Mouse (Mus musculus) heart, embryonic 14.5 days (tissue): ENCODE results near the gene Napepld. TPM values are rescaled to one million over a fixed set of nuclear protein-coding genes. Genes with fewer than 3 reads are reported as not detected.

Experiments used
- ATAC-seq: fragments of 200-750 bp; cut with Nextera tagmentation; 2 replicates; pipeline ENCODE4 v1.8.0; 2017; ENCODE audit warnings: low read depth, moderate TSS enrichment; ENCODE audit not compliant: insufficient number of reproducible peaks, insufficient read depth, low FRiP score
- H3K27ac ChIP-seq, 2 experiments: fragments of 200-500 bp in 1 of 2; fragments of 300-500 bp in 1 of 2; sonication (generic) in 1 of 2; replicated peaks in 1 of 2; 2 replicates each; pipeline ENCODE4 v1.5.1; 2012 to 2014; ENCODE audit warnings: low read depth in 2 of 2, low read length in 2 of 2, control low read depth in 1 of 2, mild to moderate bottlenecking in 1 of 2, mixed read lengths in 1 of 2; ENCODE audit not compliant: control insufficient read depth in 1 of 2, insufficient read depth in 1 of 2
- H3K27me3 ChIP-seq: fragments of 300-500 bp; sonication (generic); 2 replicates; pipeline ENCODE4 v1.6.1; 2014; ENCODE audit warnings: mild to moderate bottlenecking, low read length, control low read depth; ENCODE audit not compliant: control insufficient read depth, insufficient read depth
- H3K36me3 ChIP-seq: fragments of 300-500 bp; sonication (generic); 2 replicates; pipeline ENCODE4 v1.6.1; 2014; ENCODE audit warnings: mild to moderate bottlenecking, control low read depth, low read length, mixed read lengths; ENCODE audit not compliant: control insufficient read depth, insufficient read depth
- H3K4me1 ChIP-seq, 2 experiments: fragments of 200-500 bp in 1 of 2; fragments of 300-500 bp in 1 of 2; sonication (generic) in 1 of 2; 2 replicates each; pipeline ENCODE4 v1.6.1; 2012 to 2014; ENCODE audit warnings: low read length in 2 of 2, control low read depth in 1 of 2, mixed read lengths in 1 of 2; ENCODE audit not compliant: control insufficient read depth in 2 of 2, insufficient read depth in 2 of 2
- H3K4me2 ChIP-seq: fragments of 300-500 bp; sonication (generic); 2 replicates; pipeline ENCODE4 v1.6.1; 2014; ENCODE audit warnings: mild to moderate bottlenecking, low read length
- H3K4me3 ChIP-seq, 2 experiments: fragments of 200-500 bp in 1 of 2; fragments of 300-500 bp in 1 of 2; sonication (generic) in 1 of 2; 2 replicates each; pipeline ENCODE4 v1.5.1; 2012 to 2014; ENCODE audit warnings: low read length in 2 of 2, mild to moderate bottlenecking in 2 of 2, control low read depth in 1 of 2, low read depth in 1 of 2, moderate library complexity in 1 of 2; ENCODE audit not compliant: control insufficient read depth in 1 of 2, insufficient read depth in 1 of 2
- H3K9ac ChIP-seq: fragments of 300-500 bp; sonication (generic); 2 replicates; pipeline ENCODE4 v1.6.1; 2014; ENCODE audit warnings: mild to moderate bottlenecking, low read length
- H3K9me3 ChIP-seq: fragments of 300-500 bp; sonication (generic); 2 replicates; pipeline ENCODE4 v1.6.1; 2016; ENCODE audit warnings: low read length, control low read depth; ENCODE audit not compliant: control insufficient read depth
- WGBS: fragments of 180-500 bp; shearing (Covaris S2); extraction: QIAGEN DNeasy Blood & Tissue Kit; methylation state at CpG from one replicate; pipeline ENCODE4 v1.1.7; 2014; 5-methylcytosine and 5-hydroxymethylcytosine counted together
- polyA plus RNA-seq: library from polyadenylated mRNA; unstranded; fragments of >200 nt; fragmentation: Nextera tagmentation; extraction: Ambion mirVana; gene quantifications from 2 replicates; pipeline ENCODE4 v1.2.1, GENCODE M21; 2014

The Napepld gene
- polyA plus RNA-seq, 1 experiment from 2014 or later: 8.7 TPM

DNA sequence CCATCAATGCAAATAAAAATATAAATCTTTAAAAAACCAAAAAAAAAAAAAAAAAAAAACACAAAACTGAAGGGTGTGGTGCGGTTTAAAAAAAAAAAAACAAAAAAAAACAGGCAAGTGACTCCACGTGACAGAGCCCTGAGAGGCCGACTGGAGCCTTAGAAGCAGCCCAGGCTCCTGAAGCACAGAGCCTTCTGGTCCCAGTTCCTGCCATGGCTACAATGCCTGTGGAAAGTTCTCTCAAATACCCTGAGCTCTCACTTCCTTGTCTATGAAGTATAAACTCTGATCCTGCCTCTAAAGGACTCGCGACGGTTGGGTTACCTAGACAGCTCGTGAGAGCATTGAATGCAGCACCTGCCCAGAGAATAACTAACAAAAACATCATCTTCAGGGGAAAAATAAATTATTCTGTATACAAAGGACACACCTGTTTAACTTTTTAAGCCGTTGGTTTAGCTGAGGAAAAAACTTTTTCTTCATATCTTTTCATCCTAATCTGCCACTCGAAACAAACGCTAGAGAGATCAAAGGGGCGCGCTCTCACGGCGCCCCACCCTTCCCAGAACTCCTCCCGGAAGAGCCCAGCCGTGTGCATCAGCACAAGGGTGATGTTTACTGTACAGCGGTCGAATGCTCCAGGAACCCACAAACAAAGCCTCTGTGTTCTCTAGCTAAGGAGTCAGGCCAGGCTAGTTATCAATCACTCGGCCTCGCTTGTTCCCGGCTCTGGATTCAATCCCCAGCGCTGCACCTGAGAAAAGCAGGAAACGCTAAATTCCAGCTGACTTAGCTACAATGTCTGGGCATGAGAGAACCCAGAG, 28.2 kb downstream of the Napepld start:
- no peaks in the 10 kb centered on the region; a peak in 1 of 4 replicates for H3K4me1 ChIP-seq
- H3K36me3 ChIP-seq: peaks cover 9% of the 10 kb centered on the region
- no peak overlapping the region for H3K9ac ChIP-seq
- no peak for ATAC-seq
- WGBS: 52% methylated on average over 23 of the region's 23 CpGs
- H3K4me2 ChIP-seq: peak overlapping the region; percentile 55
- no peak overlapping the region for H3K27ac ChIP-seq
- no peaks in the 10 kb centered on the region for H3K27me3 ChIP-seq
- H3K9me3 ChIP-seq: no peaks in the 10 kb centered on the region
- H3K4me3 ChIP-seq: peak overlapping the region; percentile 13 to 19; a peak in 2 of 4 replicates

DNA sequence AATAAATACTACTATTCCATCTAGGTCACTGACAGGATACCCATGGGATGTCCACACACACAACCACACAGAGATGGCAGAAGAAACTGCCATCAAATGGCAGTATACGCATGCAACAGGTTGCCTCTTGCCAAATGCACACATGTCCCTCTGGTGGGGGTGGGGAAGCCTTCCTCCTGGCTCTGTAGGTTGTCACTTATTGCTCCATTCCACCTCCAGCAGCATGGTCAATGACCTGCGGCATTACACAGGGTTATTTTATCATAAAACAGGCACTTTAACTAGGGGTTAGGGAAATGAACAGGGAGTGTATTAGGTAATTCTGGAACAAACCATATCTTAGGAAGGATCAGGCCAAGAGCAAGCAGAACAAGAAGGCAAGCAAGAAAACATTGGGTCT, 31.9 kb downstream of the Napepld start:
- ATAC-seq: no peak
- Histone ChIP-seq H3K9ac (no peak overlapping the region), H3K27me3 (no peaks in the 10 kb centered on the region), H3K36me3 (peaks cover 3% of the 10 kb centered on the region; the same call in 1 of the 2 replicates), H3K4me1 (no peaks in the 10 kb centered on the region), H3K4me3 (no peak overlapping the region), H3K9me3 (no peaks in the 10 kb centered on the region), H3K4me2 (no peak overlapping the region), H3K27ac (no peak overlapping the region)
- 89% methylated on average over 2 of the region's 2 CpGs for WGBS

DNA sequence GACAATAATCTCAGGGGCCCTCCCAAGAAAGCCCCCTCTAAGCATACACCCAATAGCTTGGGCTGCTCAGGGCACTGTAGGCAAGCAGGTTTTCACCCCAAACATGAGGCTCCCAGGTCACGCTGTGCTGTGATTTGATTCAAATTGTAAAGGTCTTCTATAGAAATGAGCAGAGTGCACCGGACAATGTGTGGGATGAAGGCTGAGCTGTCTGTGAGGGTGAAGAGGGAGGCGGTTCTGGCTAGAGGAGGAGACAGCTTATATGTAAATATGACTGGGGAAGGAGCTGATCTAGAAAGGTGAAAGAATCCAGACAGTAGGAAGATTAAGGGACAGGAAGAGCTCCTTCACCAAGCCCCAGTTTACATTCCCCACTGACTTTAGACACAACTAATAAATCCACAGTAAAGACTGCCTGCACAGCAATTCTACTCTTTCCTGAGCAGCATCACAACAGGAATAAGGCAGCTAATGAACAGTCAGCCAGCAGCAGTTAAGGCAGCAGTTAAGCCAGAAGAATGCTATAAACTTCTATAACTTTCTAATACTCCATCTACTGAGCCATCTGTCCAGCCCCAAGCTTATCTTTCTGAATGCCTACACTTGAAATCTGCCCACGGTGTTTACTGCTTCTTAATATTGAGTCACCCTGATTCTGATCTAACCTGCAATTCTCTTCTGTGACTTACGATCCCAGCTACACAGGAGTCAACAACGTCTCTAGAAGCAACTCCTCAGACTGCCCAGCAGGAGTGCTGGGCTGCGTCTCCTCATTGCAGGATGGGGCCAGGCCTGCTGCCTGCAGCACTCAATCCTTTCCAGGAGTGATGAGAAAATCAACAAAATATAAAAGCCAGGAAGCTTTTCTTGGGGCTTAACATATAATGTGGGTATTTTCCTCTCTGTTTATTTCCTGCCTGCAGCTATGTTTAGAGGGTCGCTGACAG, 33.7 kb downstream of the Napepld start:
- H3K27ac ChIP-seq: no peak overlapping the region
- peaks cover 20% of the 10 kb centered on the region; the same call in 1 of the 2 replicates for H3K36me3 ChIP-seq
- H3K27me3 ChIP-seq: no peaks in the 10 kb centered on the region
- H3K4me3 ChIP-seq: no peak overlapping the region
- no peak for ATAC-seq
- no peak overlapping the region for H3K4me2 ChIP-seq
- H3K4me1 ChIP-seq: no peaks in the 10 kb centered on the region
- no peak overlapping the region for H3K9ac ChIP-seq
- no peaks in the 10 kb centered on the region for H3K9me3 ChIP-seq
- 57% methylated on average over 8 of the region's 8 CpGs for WGBS

DNA sequence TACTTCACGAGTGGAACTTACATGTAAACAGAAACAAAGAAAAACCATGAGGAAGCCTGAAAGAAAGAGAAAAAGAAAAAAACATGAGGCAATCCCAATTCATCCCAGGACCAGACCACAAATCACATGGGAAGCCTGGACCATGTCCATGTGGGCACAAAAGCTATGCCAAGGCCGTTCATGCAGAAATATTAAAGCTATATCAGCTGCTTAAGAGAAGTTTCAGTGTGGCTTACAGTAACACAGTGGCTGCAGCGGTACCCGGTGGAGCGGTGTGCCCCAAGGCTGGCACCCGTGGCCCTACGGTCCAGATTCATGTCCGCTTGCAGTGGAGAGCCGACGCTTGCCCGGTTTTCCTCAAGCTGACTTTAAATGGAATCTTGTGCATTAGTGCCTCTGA, 38.1 kb downstream of the Napepld start:
- H3K4me1 ChIP-seq: peaks cover 2 to 6% of the 10 kb centered on the region in 2 experiments; a peak in 3 of 4 replicates
- 95% methylated on average over 11 of the region's 11 CpGs for WGBS
- no peak overlapping the region for H3K4me3 ChIP-seq
- H3K36me3 ChIP-seq: peaks cover 55% of the 10 kb centered on the region
- H3K27ac ChIP-seq: no peak overlapping the region
- H3K9ac ChIP-seq: no peak overlapping the region
- no peak overlapping the region for H3K4me2 ChIP-seq
- no peaks in the 10 kb centered on the region for H3K27me3 ChIP-seq
- no peak for ATAC-seq
- H3K9me3 ChIP-seq: no peaks in the 10 kb centered on the region

DNA sequence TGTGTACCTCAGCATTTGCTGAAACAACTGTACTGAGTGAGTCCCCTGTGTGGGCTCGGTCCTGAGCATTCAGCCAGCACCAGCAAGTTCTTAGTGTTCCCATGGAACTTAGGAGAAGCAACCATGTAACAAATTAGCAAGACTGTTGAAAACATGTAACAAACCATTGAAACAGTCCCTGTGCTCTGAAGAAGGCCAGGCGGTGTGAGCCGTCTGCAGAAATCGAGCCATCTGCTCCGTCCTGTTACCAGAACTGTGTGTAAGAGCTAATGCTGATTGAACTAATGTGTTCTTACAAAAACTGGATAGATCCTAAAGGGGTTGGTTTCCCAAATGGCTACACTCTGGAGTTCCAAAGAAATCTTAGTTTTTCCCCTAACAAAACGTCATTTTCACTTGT, 40.3 kb downstream of the Napepld start:
- H3K9ac ChIP-seq: no peak overlapping the region
- H3K27me3 ChIP-seq: no peaks in the 10 kb centered on the region
- H3K36me3 ChIP-seq: peaks cover 67% of the 10 kb centered on the region
- no peak overlapping the region for H3K4me2 ChIP-seq
- H3K9me3 ChIP-seq: no peaks in the 10 kb centered on the region
- peaks cover 2 to 6% of the 10 kb centered on the region in 2 experiments; a peak in 3 of 4 replicates for H3K4me1 ChIP-seq
- no peak for ATAC-seq
- 92% methylated on average over 6 of the region's 6 CpGs for WGBS
- H3K4me3 ChIP-seq: no peak overlapping the region
- no peak overlapping the region for H3K27ac ChIP-seq

DNA sequence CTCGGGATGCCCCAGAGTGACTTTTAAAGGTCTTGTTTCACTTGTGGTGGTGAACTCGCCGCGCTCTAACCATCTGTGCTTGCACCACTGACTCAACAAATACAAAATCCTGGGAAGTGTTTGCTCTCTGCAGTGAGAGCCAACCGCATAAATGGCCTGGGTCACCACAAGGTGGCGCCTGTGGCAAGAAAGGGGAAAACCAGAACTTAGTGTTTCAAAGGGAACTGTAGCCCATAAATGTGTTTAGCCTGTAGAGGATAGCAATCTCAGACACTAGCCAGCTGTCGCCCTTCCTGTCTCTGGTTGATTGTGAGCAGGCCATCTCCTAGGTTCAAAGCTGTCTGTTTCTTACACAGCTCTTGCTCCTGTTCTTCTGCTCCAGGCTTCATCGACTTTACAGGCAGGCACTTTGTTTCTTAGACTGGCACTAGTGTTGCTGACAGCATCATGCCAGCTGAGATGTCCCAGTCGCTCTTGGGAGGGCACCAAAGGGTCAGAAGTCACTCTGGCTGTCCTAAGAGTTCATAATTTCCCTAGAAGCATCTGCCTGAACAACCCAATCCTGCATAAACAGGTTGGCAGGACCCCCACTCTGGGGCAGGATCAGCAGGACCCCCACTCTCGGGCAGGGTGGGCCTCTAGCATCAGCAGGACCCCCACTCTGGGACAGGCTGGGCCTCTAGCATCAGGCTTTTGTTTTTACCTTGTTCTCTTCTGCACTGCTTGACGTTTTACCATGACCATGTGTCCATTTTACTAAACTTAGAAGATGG, 42.4 kb downstream of the Napepld start:
- no peak overlapping the region for H3K4me2 ChIP-seq
- no peak overlapping the region for H3K4me3 ChIP-seq
- no peaks in the 10 kb centered on the region for H3K27me3 ChIP-seq
- no peaks in the 10 kb centered on the region for H3K9me3 ChIP-seq
- H3K4me1 ChIP-seq: peaks cover 2 to 6% of the 10 kb centered on the region in 2 experiments; a peak in 3 of 4 replicates
- peaks cover 67% of the 10 kb centered on the region for H3K36me3 ChIP-seq
- ATAC-seq: peak; percentile 43; the same call in 1 of the 2 replicates
- no peak overlapping the region for H3K9ac ChIP-seq
- no peak overlapping the region for H3K27ac ChIP-seq
- 41% methylated on average over 11 of the region's 11 CpGs for WGBS

DNA sequence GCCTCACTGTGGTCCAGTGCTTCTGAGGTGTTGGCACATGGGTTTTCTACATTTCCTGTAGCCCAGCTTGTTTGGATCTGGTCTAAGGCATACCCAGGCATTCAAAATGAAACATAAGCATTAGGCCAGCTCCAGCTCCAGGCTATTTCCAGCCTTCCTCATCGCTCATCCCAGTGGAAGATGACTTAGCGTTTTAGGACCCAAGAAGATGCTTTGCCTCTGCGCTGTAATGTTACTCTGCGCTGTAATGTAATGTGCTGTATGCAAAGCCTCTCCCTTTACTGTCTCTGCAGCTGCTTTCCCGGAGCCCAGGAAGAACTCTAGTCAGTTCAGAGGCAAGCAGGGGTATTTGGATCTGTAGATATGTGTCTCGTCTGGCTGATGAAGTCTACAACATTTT, 43.2 kb downstream of the Napepld start:
- Histone ChIP-seq H3K4me1 (peaks cover 2 to 6% of the 10 kb centered on the region in 2 experiments; a peak in 3 of 4 replicates), H3K27ac (no peak overlapping the region), H3K4me2 (no peak overlapping the region), H3K4me3 (no peak overlapping the region), H3K9me3 (no peaks in the 10 kb centered on the region), H3K27me3 (no peaks in the 10 kb centered on the region), H3K9ac (no peak overlapping the region), H3K36me3 (peaks cover 67% of the 10 kb centered on the region)
- WGBS: 87% methylated on average over 6 of the region's 6 CpGs
- no peak for ATAC-seq
